Mouse (Mus musculus) CH12.LX (cell line): Measurements from ENCODE around the gene Kmt5a. TPM values are rescaled to one million over a fixed set of nuclear protein-coding genes. Genes with fewer than 3 reads are reported as not detected.
A peak's percentile ranks its signal among the peaks of the same experiment; 100 is the strongest.

Experiments used
- DNase-seq: peaks from one replicate; pipeline ENCODE4 v3.0.0-alpha.2; 2013; ENCODE audit errors: extremely low read depth
- H3K27ac ChIP-seq: 2 replicates; pipeline ENCODE4 v1.5.1; 2012; ENCODE audit warnings: low read depth, mild to moderate bottlenecking, control low read depth, moderate library complexity; ENCODE audit not compliant: insufficient read depth
- H3K27me3 ChIP-seq: replicated peaks from 2 replicates; pipeline ENCODE3; 2012; ENCODE audit warnings: inconsistent platforms
- H3K36me3 ChIP-seq, 2 experiments: replicated peaks in 1 of 2; 2 replicates each; pipeline versions ENCODE3 to v1.6.1; 2012; ENCODE audit warnings: inconsistent platforms in 1 of 2, low read length in 1 of 2, mild to moderate bottlenecking in 1 of 2, mixed read lengths in 1 of 2, moderate library complexity in 1 of 2; ENCODE audit not compliant: control insufficient read depth in 1 of 2, insufficient read depth in 1 of 2
- H3K4me1 ChIP-seq, 2 experiments: 2 replicates each; pipeline ENCODE4 v1.6.1; 2012; ENCODE audit warnings: inconsistent platforms in 1 of 2, moderate library complexity in 1 of 2; ENCODE audit not compliant: insufficient read depth in 2 of 2, control insufficient read depth in 1 of 2
- H3K4me2 ChIP-seq: 2 replicates; pipeline ENCODE4 v1.6.1; 2012; ENCODE audit warnings: low read depth, mild to moderate bottlenecking, control low read depth; ENCODE audit not compliant: poor library complexity, insufficient read depth, severe bottlenecking
- H3K4me3 ChIP-seq, 3 experiments: fragments of 150-350 bp in 1 of 3; sonication (generic) in 1 of 3; replicated peaks in 1 of 3; 2 replicates each; pipeline versions ENCODE3 to v1.5.1; 2011 to 2012; ENCODE audit warnings: low read depth in 2 of 3, low read length in 2 of 3, mild to moderate bottlenecking in 2 of 3, moderate library complexity in 2 of 3, control low read depth in 1 of 3, improper control_type of control experiment in 1 of 3, inconsistent platforms in 1 of 3, mixed read lengths in 1 of 3; ENCODE audit not compliant: poor library complexity in 1 of 3
- H3K79me2 ChIP-seq: replicated peaks from 2 replicates; pipeline ENCODE4 v1.6.1; 2012; ENCODE audit warnings: mild to moderate bottlenecking, moderate library complexity; ENCODE audit not compliant: control insufficient read depth, poor library complexity, insufficient read depth, severe bottlenecking; ENCODE audit errors: extremely low read depth
- H3K9ac ChIP-seq: 2 replicates; pipeline ENCODE4 v1.6.1; 2012; ENCODE audit warnings: low read depth, mild to moderate bottlenecking, control low read depth, moderate library complexity; ENCODE audit not compliant: insufficient read depth
- H3K9me3 ChIP-seq: replicated peaks from 2 replicates; pipeline ENCODE3; 2012; ENCODE audit warnings: low read length, inconsistent platforms, mixed read lengths
- CHD1 ChIP-seq: IDR thresholded peaks from 2 replicates; pipeline ENCODE4 v1.6.1; 2012; ENCODE audit warnings: low read depth, low read length, improper control_type of control experiment, inconsistent platforms
- E2F4 ChIP-seq: IDR thresholded peaks from 2 replicates; pipeline ENCODE4 v1.6.1; 2011; ENCODE audit warnings: low read depth, low read length, improper control_type of control experiment; ENCODE audit not compliant: insufficient replicate concordance
- ELF1 ChIP-seq: IDR thresholded peaks from 2 replicates; pipeline ENCODE4 v1.6.1; 2014; ENCODE audit warnings: low read depth, mild to moderate bottlenecking, inconsistent platforms, low read length, improper control_type of control experiment
- EP300 ChIP-seq: IDR thresholded peaks from 2 replicates; pipeline ENCODE4 v1.6.1; 2011; ENCODE audit warnings: low read length, improper control_type of control experiment
- ETS1 ChIP-seq: conservative IDR thresholded peaks from 2 replicates; pipeline ENCODE4 v1.6.1; 2012; ENCODE audit warnings: low read depth, mild to moderate bottlenecking, inconsistent platforms, low read length, improper control_type of control experiment, moderate library complexity
- GABPA ChIP-seq: IDR thresholded peaks from 2 replicates; pipeline ENCODE4 v1.6.1; 2012; ENCODE audit warnings: low read depth, low read length, improper control_type of control experiment, inconsistent platforms; ENCODE audit not compliant: insufficient replicate concordance
- HCFC1 ChIP-seq: IDR thresholded peaks from 2 replicates; pipeline ENCODE4 v1.6.1; 2012; ENCODE audit warnings: low read depth, mild to moderate bottlenecking, inconsistent platforms, low read length, improper control_type of control experiment
- IRF4 ChIP-seq: IDR thresholded peaks from 2 replicates; pipeline ENCODE4 v1.6.1; 2014; ENCODE audit warnings: low read depth, mild to moderate bottlenecking, inconsistent platforms, low read length, improper control_type of control experiment
- JUN ChIP-seq: IDR thresholded peaks from 2 replicates; pipeline ENCODE4 v1.6.1; 2011; ENCODE audit warnings: low read depth, mild to moderate bottlenecking, low read length, improper control_type of control experiment, moderate library complexity; ENCODE audit not compliant: insufficient read depth
- JUND ChIP-seq: conservative IDR thresholded peaks from 2 replicates; pipeline ENCODE4 v1.6.1; 2011; ENCODE audit warnings: low read depth, low read length, improper control_type of control experiment
- MEF2A ChIP-seq: IDR thresholded peaks from 2 replicates; pipeline ENCODE4 v1.6.1; 2014; ENCODE audit warnings: low read depth, mild to moderate bottlenecking, inconsistent platforms, low read length, improper control_type of control experiment, borderline replicate concordance
- MXI1 ChIP-seq: IDR thresholded peaks from 2 replicates; pipeline ENCODE4 v1.6.1; 2011; ENCODE audit warnings: mild to moderate bottlenecking, low read depth, low read length, improper control_type of control experiment
- MYC ChIP-seq: IDR thresholded peaks from 2 replicates; pipeline ENCODE4 v1.6.1; 2011; ENCODE audit warnings: low read depth, mild to moderate bottlenecking, improper control_type of control experiment, low read length
- NELFE ChIP-seq: IDR thresholded peaks from 2 replicates; pipeline ENCODE4 v1.6.1; 2011; ENCODE audit warnings: low read depth, low read length, improper control_type of control experiment
- NRF1 ChIP-seq: IDR thresholded peaks from 2 replicates; pipeline ENCODE4 v1.6.1; 2014; ENCODE audit warnings: low read depth, mild to moderate bottlenecking, inconsistent platforms, low read length, improper control_type of control experiment, moderate library complexity
- PAX5 ChIP-seq: IDR thresholded peaks from 2 replicates; pipeline ENCODE4 v1.6.1; 2012; ENCODE audit warnings: low read length, inconsistent platforms, mixed read lengths
- POLR2A ChIP-seq: IDR thresholded peaks from 2 replicates; pipeline ENCODE4 v1.6.1; 2011; ENCODE audit warnings: low read depth, mild to moderate bottlenecking, improper control_type of control experiment, low read length
- POLR2AphosphoS2 ChIP-seq: IDR thresholded peaks from 2 replicates; pipeline ENCODE4 v1.6.1; 2011; ENCODE audit warnings: low read depth, low read length, improper control_type of control experiment
- RAD21 ChIP-seq: IDR thresholded peaks from 2 replicates; pipeline ENCODE4 v1.6.1; 2011; ENCODE audit warnings: low read depth, mild to moderate bottlenecking, low read length, improper control_type of control experiment, moderate library complexity
- RCOR1 ChIP-seq: conservative IDR thresholded peaks from 2 replicates; pipeline ENCODE4 v1.6.1; 2012; ENCODE audit warnings: low read depth, mild to moderate bottlenecking, inconsistent platforms, low read length, improper control_type of control experiment
- SIN3A ChIP-seq: IDR thresholded peaks from 2 replicates; pipeline ENCODE4 v1.6.1; 2012; ENCODE audit warnings: low read length, improper control_type of control experiment, inconsistent platforms
- TBP ChIP-seq: conservative IDR thresholded peaks from 2 replicates; pipeline ENCODE4 v1.6.1; 2011; ENCODE audit warnings: low read depth, low read length, improper control_type of control experiment
- TCF12 ChIP-seq: IDR thresholded peaks from 2 replicates; pipeline ENCODE4 v1.6.1; 2014; ENCODE audit warnings: low read depth, mild to moderate bottlenecking, inconsistent platforms, low read length, improper control_type of control experiment
- UBTF ChIP-seq: IDR thresholded peaks from 2 replicates; pipeline ENCODE4 v1.6.1; 2012; ENCODE audit warnings: low read depth, mild to moderate bottlenecking, inconsistent platforms, low read length, improper control_type of control experiment, moderate library complexity
- USF2 ChIP-seq: conservative IDR thresholded peaks from 2 replicates; pipeline ENCODE4 v1.6.1; 2011; ENCODE audit warnings: low read depth, low read length, improper control_type of control experiment
- ZC3H11A ChIP-seq: IDR thresholded peaks from 2 replicates; pipeline ENCODE4 v1.6.1; 2012; ENCODE audit warnings: low read depth, mild to moderate bottlenecking, inconsistent platforms, low read length, improper control_type of control experiment
- ZNF384 ChIP-seq: IDR thresholded peaks from 2 replicates; pipeline ENCODE4 v1.6.1; 2012; ENCODE audit warnings: low read depth, low read length, improper control_type of control experiment, inconsistent platforms
- dilution Hi-C: fragments of 300-500 bp; cut with MboI; formaldehyde crosslinking; loops from 2 replicates; pipeline ENCODE4 v1.14.3; 2020; ENCODE audit warnings: low sequenced_read_pairs; ENCODE audit not compliant: extremely low pct_unique_long_range_greater_than_20kb, extremely low pct_ligation_motif_present
- in situ Hi-C: fragments of 300-500 bp; cut with MboI; formaldehyde crosslinking; loops from 3 replicates; pipeline ENCODE4 v1.14.3; 2019; ENCODE audit warnings: low sequenced_read_pairs, low pct_ligation_motif_present, low pct_unique_long_range_greater_than_20kb, mixed read lengths
- polyA plus RNA-seq: library from polyadenylated mRNA; unstranded; fragments of >175 nt; gene quantifications from 2 replicates; pipeline ENCODE4 v1.2.1, GENCODE M21; 2012; ENCODE audit warnings: low read depth; ENCODE audit not compliant: insufficient read length
- total RNA-seq, 2 experiments: library from RNA; depleted of rRNA; stranded (reverse); fragments of 300-350 nt in 1 of 2; fragments of >200 nt in 1 of 2; gene quantifications; 2 replicates each; pipeline ENCODE4 v1.2.3; 2012 to 2014

The Kmt5a gene
- total and polyA plus RNA-seq, 3 experiments, result 55.3 to 151 (median 62.8) TPM

- dilution Hi-C loops, result no loop called here
- TF ChIP-seq JUN (no peak), NELFE (no peak), JUND (no peak), ZC3H11A (no peak), CHD1 (no peak), UBTF (no peak), POLR2A (no peak), ETS1 (no peak), GABPA (no peak), PAX5 (no peak), USF2 (no peak), HCFC1 (no peak), IRF4 (no peak), ELF1 (no peak), RCOR1 (no peak), RAD21 (no peak)
- Histone ChIP-seq H3K79me2 (peaks cover 87% of the 10 kb centered on the region), H3K4me3 (no peak overlapping the region), H3K36me3 (peaks cover 74 to 80% of the 10 kb centered on the region in 2 experiments), H3K4me1 (peaks cover 15 to 70% of the 10 kb centered on the region in 2 experiments), H3K4me2 (no peak overlapping the region), H3K27me3 (no peaks in the 10 kb centered on the region), H3K27ac (no peak overlapping the region), H3K9me3 (no peaks in the 10 kb centered on the region), H3K9ac (no peak overlapping the region)
- in situ Hi-C loops, result no loop called here
- no peak for DNase-seq
Measured at GRCm38 (mm10) chr5:124450641-124451340, 11.1 kb downstream of the Kmt5a start.

GRCm38 (mm10) chr5:124452494-124453228 lies 12.9 kb downstream of the Kmt5a start:
- no peak overlapping the region for H3K4me2 ChIP-seq
- H3K79me2 ChIP-seq, result peaks cover 69% of the 10 kb centered on the region
- no peak overlapping the region for H3K4me3 ChIP-seq
- no peaks in the 10 kb centered on the region for H3K27me3 ChIP-seq
- H3K36me3 ChIP-seq, result peaks cover 86 to 94% of the 10 kb centered on the region in 2 experiments
- no peak for DNase-seq
- H3K9ac ChIP-seq, result no peak overlapping the region
- peaks cover 15 to 63% of the 10 kb centered on the region in 2 experiments for H3K4me1 ChIP-seq
- TF ChIP-seq E2F4, result no peak
- no peak for TF ChIP-seq USF2
- no peak for TF ChIP-seq NRF1
- no peak for TF ChIP-seq SIN3A
- no peak for TF ChIP-seq PAX5
- TF ChIP-seq TBP, result no peak
- no peak for TF ChIP-seq POLR2AphosphoS2
- TF ChIP-seq RCOR1, result no peak
- TF ChIP-seq ZNF384, result no peak
- no peak for TF ChIP-seq TCF12
- TF ChIP-seq MYC, result no peak
- TF ChIP-seq MEF2A, result no peak
- TF ChIP-seq IRF4, result no peak
- TF ChIP-seq MXI1, result no peak
- TF ChIP-seq ZC3H11A, result no peak
- no peak for TF ChIP-seq ETS1
- TF ChIP-seq EP300, result no peak
- H3K9me3 ChIP-seq, result no peaks in the 10 kb centered on the region
- dilution Hi-C loops (no loop called here), in situ Hi-C loops (no loop called here)
- H3K27ac ChIP-seq, result peak overlapping the region; percentile 18; the same call in 1 of the 2 replicates
